Mouse (Mus musculus) liver, embryonic 11.5 days (tissue): ENCODE measurements at regions not wholly inside any gene's neighbourhood (a gene's known extent, or its start where the extent isn't known, plus 50 kb on each side); places are given as distances from the start of the nearest gene placed in this dataset.

Experiments
- ATAC-seq: fragments of 200-750 bp; cut with Nextera tagmentation; replicated peaks from 2 replicates; pipeline ENCODE4 v1.8.0; 2017; ENCODE audit warnings: moderate number of reproducible peaks, mild to moderate bottlenecking, moderate TSS enrichment, moderate library complexity; ENCODE audit not compliant: low FRiP score
- DNase-seq: peaks from one replicate; pipeline ENCODE4 v3.0.0-alpha.2; 2017; ENCODE audit warnings: low spot score
- H3K27ac ChIP-seq: fragments of 300-500 bp; sonication (generic); 2 replicates; pipeline ENCODE4 v1.5.1; 2014; ENCODE audit warnings: mild to moderate bottlenecking, low read depth, low read length, control low read depth
- H3K27me3 ChIP-seq: fragments of 300-500 bp; sonication (generic); replicated peaks from 2 replicates; pipeline ENCODE4 v1.6.1; 2014; ENCODE audit warnings: low read length, mixed read lengths; ENCODE audit not compliant: control insufficient read depth, insufficient read depth
- H3K36me3 ChIP-seq: fragments of 300-500 bp; sonication (generic); 2 replicates; pipeline ENCODE4 v1.6.1; 2014; ENCODE audit warnings: mild to moderate bottlenecking, low read length, moderate library complexity, mixed read lengths; ENCODE audit not compliant: control insufficient read depth, insufficient read depth
- H3K4me1 ChIP-seq: fragments of 300-500 bp; sonication (generic); replicated peaks from 2 replicates; pipeline ENCODE4 v1.6.1; 2014; ENCODE audit warnings: low read length, mixed read lengths; ENCODE audit not compliant: control insufficient read depth, insufficient read depth
- H3K4me2 ChIP-seq: fragments of 300-500 bp; sonication (generic); 2 replicates; pipeline ENCODE4 v1.6.1; 2014; ENCODE audit warnings: mild to moderate bottlenecking, control low read depth, moderate library complexity
- H3K4me3 ChIP-seq: fragments of 300-500 bp; sonication (generic); 2 replicates; pipeline ENCODE4 v1.5.1; 2014; ENCODE audit warnings: low read depth, low read length, control low read depth
- H3K9ac ChIP-seq: fragments of 300-500 bp; sonication (generic); 2 replicates; pipeline ENCODE4 v1.6.1; 2014; ENCODE audit warnings: low read depth, low read length, control low read depth
- H3K9me3 ChIP-seq: fragments of 300-500 bp; sonication (generic); 2 replicates; pipeline ENCODE4 v1.6.1; 2016; ENCODE audit warnings: low read length, inconsistent platforms, mixed read lengths; ENCODE audit not compliant: control insufficient read depth
- WGBS: fragments of 180-500 bp; shearing (Covaris S2); extraction: QIAGEN DNeasy Blood & Tissue Kit; methylation state at CpG from one replicate; pipeline ENCODE4 v1.1.7; 2014; 5-methylcytosine and 5-hydroxymethylcytosine counted together

- H3K4me2 ChIP-seq: no peak overlapping the region
- ATAC-seq (no peak), DNase-seq (no peak)
- WGBS: 78% methylated on average over 1 of the region's 1 CpGs
- H3K4me1 ChIP-seq: no peaks in the 10 kb centered on the region
- no peak overlapping the region for H3K4me3 ChIP-seq
- H3K36me3 ChIP-seq: no peaks in the 10 kb centered on the region
- H3K9ac ChIP-seq: no peak overlapping the region
- H3K27me3 ChIP-seq: no peaks in the 10 kb centered on the region
- H3K9me3 ChIP-seq: no peaks in the 10 kb centered on the region
- no peak overlapping the region for H3K27ac ChIP-seq
Measured at GRCm38 (mm10) chr1:120667776-120668175, 65.6 kb downstream of the En1 start.

- 51% methylated on average over 12 of the region's 12 CpGs for WGBS
- H3K27me3 ChIP-seq: no peaks in the 10 kb centered on the region
- DNase-seq: no peak
Measured at GRCm38 (mm10) chr1:120683532-120684245, 81.5 kb downstream of the En1 start.

GRCm38 (mm10) chr1:120685650-120686244 lies 83.5 kb downstream of the En1 start:
- Histone ChIP-seq H3K4me1 (no peaks in the 10 kb centered on the region), H3K4me2 (no peak overlapping the region), H3K27me3 (no peaks in the 10 kb centered on the region), H3K27ac (no peak overlapping the region), H3K4me3 (no peak overlapping the region), H3K9me3 (no peaks in the 10 kb centered on the region), H3K9ac (no peak overlapping the region), H3K36me3 (no peaks in the 10 kb centered on the region)
- ATAC-seq (no peak), DNase-seq (no peak)
- WGBS: 41% methylated on average over 6 of the region's 6 CpGs

More at GRCm38 (mm10) chr1:120683532-120684245, 81.5 kb downstream of the En1 start:
- Histone ChIP-seq H3K9ac (no peak overlapping the region), H3K9me3 (no peaks in the 10 kb centered on the region), H3K27ac (no peak overlapping the region), H3K4me1 (no peaks in the 10 kb centered on the region), H3K4me2 (no peak overlapping the region), H3K4me3 (no peak overlapping the region), H3K36me3 (no peaks in the 10 kb centered on the region)
- ATAC-seq: no peak

- H3K36me3 ChIP-seq: no peaks in the 10 kb centered on the region
- DNase-seq (no peak), ATAC-seq (no peak)
- no peak overlapping the region for H3K9ac ChIP-seq
- no peaks in the 10 kb centered on the region for H3K27me3 ChIP-seq
- H3K9me3 ChIP-seq: peaks cover 2% of the 10 kb centered on the region; the same call in 1 of the 2 replicates
- no peak overlapping the region for H3K4me3 ChIP-seq
- WGBS: 69% methylated on average over 2 of the region's 2 CpGs
- H3K27ac ChIP-seq: no peak overlapping the region
- H3K4me1 ChIP-seq: no peaks in the 10 kb centered on the region
- no peak overlapping the region for H3K4me2 ChIP-seq
Measured at GRCm38 (mm10) chr1:120691571-120691970, 89.4 kb downstream of the En1 start.

- H3K36me3 ChIP-seq: no peaks in the 10 kb centered on the region
- no peak overlapping the region for H3K27ac ChIP-seq
- no peak for DNase-seq
- no peaks in the 10 kb centered on the region for H3K27me3 ChIP-seq
- peaks cover 2% of the 10 kb centered on the region; the same call in 1 of the 2 replicates for H3K9me3 ChIP-seq
- H3K4me2 ChIP-seq: no peak overlapping the region
- H3K4me1 ChIP-seq: no peaks in the 10 kb centered on the region
- 70% methylated on average over 4 of the region's 4 CpGs for WGBS
- no peak for ATAC-seq
- H3K9ac ChIP-seq: no peak overlapping the region
- no peak overlapping the region for H3K4me3 ChIP-seq
Measured at GRCm38 (mm10) chr1:120698189-120698588, 96.0 kb downstream of the En1 start.

- Histone ChIP-seq H3K27me3 (no peaks in the 10 kb centered on the region), H3K4me3 (no peak overlapping the region), H3K9ac (no peak overlapping the region), H3K4me1 (no peaks in the 10 kb centered on the region), H3K4me2 (no peak overlapping the region), H3K36me3 (no peaks in the 10 kb centered on the region), H3K27ac (no peak overlapping the region), H3K9me3 (no peaks in the 10 kb centered on the region)
- 72% methylated on average over 5 of the region's 5 CpGs for WGBS
- ATAC-seq (no peak), DNase-seq (no peak)
Measured at GRCm38 (mm10) chr1:120704201-120704600, 102.0 kb downstream of the En1 start.

- Histone ChIP-seq H3K4me3 (no peak overlapping the region), H3K27me3 (no peaks in the 10 kb centered on the region), H3K9ac (no peak overlapping the region), H3K4me1 (no peaks in the 10 kb centered on the region), H3K4me2 (no peak overlapping the region), H3K27ac (no peak overlapping the region), H3K36me3 (no peaks in the 10 kb centered on the region), H3K9me3 (no peaks in the 10 kb centered on the region)
- ATAC-seq (no peak), DNase-seq (no peak)
- WGBS: 37% methylated on average over 1 of the region's 1 CpGs
Measured at GRCm38 (mm10) chr1:120706011-120706410, 103.8 kb downstream of the En1 start.

GRCm38 (mm10) chr1:120708511-120708910 lies 106.3 kb downstream of the En1 start:
- H3K36me3 ChIP-seq: no peaks in the 10 kb centered on the region
- H3K27me3 ChIP-seq: no peaks in the 10 kb centered on the region
- 64% methylated on average over 5 of the region's 5 CpGs for WGBS
- no peak for ATAC-seq
- no peak for DNase-seq
- H3K27ac ChIP-seq: no peak overlapping the region
- no peak overlapping the region for H3K9ac ChIP-seq
- no peak overlapping the region for H3K4me2 ChIP-seq
- H3K4me1 ChIP-seq: no peaks in the 10 kb centered on the region
- H3K4me3 ChIP-seq: no peak overlapping the region
- H3K9me3 ChIP-seq: no peaks in the 10 kb centered on the region
